Mouse (Mus musculus): ENCODE data around the gene Gm21891. TPM values are rescaled to one million over a fixed set of nuclear protein-coding genes. Genes with fewer than 3 reads are reported as not detected.
"Not testable (repeated sequence)": the region's sequence is repeated elsewhere in the genome, so short reads cannot be mapped to it uniquely, and the experiment has no call there.

The Gm21891 gene
- total RNA-seq (2022) = not detected

DNA sequence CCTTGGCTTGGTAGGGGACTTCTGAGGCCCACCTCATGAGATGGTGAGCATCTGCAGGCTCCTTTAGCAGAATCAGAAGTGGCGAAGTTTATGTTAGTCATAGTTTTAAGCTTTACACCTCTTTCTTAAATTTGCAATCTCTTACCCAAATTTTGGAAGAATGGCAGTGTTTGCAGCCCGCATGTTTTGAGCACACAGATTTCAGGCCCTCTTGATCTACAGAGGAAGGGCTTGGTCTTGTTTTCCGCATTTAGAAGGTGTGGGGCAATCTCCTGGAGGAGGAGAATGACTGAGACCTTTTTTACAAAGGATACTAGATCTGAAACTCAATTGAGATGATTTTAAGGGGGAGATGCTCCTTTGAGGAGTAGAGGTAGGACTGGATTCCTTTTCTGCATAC is at the start of gene Gm21891:
Gene Gm21891 (minus strand): TSS at position 101 of the 400 bp plus-strand sequence.
- not testable (repeated sequence) for DNase-seq

DNA sequence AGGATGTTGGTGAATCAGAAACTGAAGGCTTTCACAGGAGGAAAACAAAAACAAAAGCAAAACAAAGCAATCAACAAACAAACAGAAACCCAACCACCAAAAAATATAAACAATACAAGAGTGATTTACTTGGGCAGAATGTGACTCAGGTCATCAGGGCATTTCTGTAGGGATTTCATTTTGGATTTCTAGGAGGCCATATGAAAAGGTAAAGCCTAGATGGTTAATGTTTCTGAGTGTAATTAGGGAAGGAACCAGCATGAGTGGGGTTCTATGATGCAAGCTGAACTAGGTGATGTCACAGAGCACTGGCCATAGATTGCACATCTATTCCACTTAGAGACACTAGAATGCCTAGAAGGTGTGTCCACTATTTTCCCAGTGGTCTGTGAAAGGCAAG is 28.4 kb upstream of the Gm21891 start, which contains the start of gene Gm21425:
Gene Gm21425 (plus strand): TSS at position 301 of the 400 bp plus-strand sequence.
- DNase-seq = not testable (repeated sequence)

Other genes starting within 250 kb of the Gm21891 start
- gene Gm20807, start 90.6 kb downstream of the Gm21891 start, total RNA-seq (2022) = not detected
- gene Gm21425, start 28.5 kb upstream of the Gm21891 start, total RNA-seq (2022) = not detected
- gene Gm21828, start 90.4 kb upstream of the Gm21891 start, total RNA-seq (2022) = not detected
- not detected for gene Gm21440, start 118.9 kb upstream of the Gm21891 start, total RNA-seq (2022)
- not detected for gene Gm21454, start 119.0 kb upstream of the Gm21891 start, total RNA-seq (2022)
- not detected for gene Gm21725, start 215.6 kb upstream of the Gm21891 start, total RNA-seq (2022)